Mouse (Mus musculus): Measurements from ENCODE around the gene Nptxr.

DNA sequence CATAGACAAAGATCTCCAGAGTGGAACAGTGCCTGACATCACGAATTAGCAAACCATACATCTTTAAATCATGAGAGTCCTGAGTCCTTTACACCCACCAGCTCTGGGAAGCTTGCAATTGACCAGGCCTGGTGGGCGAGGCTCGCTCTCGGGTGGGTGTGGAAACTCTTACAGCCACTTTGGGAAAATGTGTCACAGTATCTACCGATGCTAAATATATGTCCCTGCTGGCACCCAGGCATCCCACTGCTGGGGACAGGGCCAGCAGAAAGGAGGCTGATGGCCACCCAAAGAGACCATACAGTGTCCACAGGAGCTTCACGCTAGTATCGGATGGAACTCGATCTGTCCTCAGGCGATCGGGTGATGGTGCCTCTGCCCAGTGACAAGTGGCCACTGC lies 6.0 kb downstream of the Nptxr start:
- no peak for TF ChIP-seq EP300 (IDR thresholded peaks at IDR 0.05; ENCODE audit: insufficient read depth, low read depth, low read length)
- TF ChIP-seq POLR2A (IDR thresholded peaks at IDR 0.05; ENCODE audit: insufficient read depth, low read length): no peak
